Mouse (Mus musculus): ENCODE data around the gene Pitpnm2. TPM values are rescaled to one million over a fixed set of nuclear protein-coding genes. Genes with fewer than 3 reads are reported as not detected.
A peak's percentile ranks its signal among the peaks of the same experiment; 100 is the strongest.

The Pitpnm2 gene
- polyA plus RNA-seq, 1 experiment from 2014 or later: 8.9 TPM

DNA sequence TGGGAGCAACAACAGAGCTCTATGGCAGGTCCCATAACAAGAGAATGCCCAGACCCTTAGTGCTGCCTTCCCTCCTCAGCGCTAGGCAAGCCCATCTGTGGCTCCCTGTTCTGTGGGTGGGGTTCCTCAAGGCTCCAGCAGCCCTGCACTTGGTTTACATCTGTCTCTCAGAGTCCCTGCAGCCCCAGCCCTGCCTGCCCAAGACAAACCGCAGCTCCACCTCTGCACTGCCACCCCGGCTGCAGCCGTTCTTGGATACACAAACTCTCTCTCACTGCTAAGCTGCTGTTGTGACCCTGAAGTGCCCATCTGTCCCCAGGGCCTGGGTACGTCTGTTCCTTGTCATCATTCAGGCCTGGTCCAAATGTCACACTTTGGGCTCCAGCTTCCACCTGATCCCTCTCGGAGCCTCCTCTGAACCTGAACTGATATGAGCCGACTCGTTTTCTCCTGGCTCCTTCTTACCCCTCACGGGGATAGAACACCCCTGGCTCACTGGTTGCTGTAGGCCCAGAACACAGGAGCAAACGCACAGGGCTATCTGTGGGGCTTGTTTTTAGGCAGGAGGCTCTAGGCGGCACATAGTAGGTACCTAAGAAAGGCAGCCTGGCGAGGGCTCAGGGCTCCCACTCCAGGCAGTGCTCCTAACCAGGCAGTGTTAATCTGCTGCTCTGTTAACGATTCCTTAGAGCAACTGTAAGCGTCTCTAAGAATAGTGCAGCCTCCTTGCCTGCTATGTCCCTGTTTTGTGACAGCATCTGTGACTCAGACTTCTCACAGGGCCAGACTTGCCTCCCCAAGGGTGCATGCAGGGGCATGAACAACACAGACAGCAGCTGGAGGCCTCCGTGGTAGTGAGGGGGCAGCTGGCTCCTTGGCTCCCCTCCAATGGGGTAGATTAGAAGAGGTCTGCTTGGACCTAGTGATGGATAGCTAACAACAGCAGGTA lies 83.7 kb downstream of the Pitpnm2 start:
- Histone ChIP-seq H3K9me3 (no peaks in the 10 kb centered on the region), H3K36me3 (replicated peaks) (no peaks in the 10 kb centered on the region), H3K4me2 (no peak overlapping the region), H3K27me3 (0 out of 2 replicates have a peak, but pooled peaks cover 2% of the 10 kb centered on the region), H3K4me1 (peaks cover 67% of the 10 kb centered on the region), H3K27ac (peak overlapping the region; percentile 76), H3K9ac (peak overlapping the region; percentile 18; the same call in 1 of the 2 replicates), H3K4me3 (replicated peaks) (no peak overlapping the region)
- WGBS: 44% methylated on average over 15 of the region's 15 CpGs
- no peak for ATAC-seq (ENCODE audit: low FRiP score)

GRCm38 (mm10) chr5:124163445-124163844 lies 86.1 kb downstream of the Pitpnm2 start:
- 88% methylated on average over 11 of the region's 11 CpGs for WGBS
- no peaks in the 10 kb centered on the region for H3K36me3 ChIP-seq (replicated peaks)
- no peak overlapping the region for H3K9ac ChIP-seq
- H3K27ac ChIP-seq: no peak overlapping the region
- 0 out of 2 replicates have a peak, but pooled peaks cover 2% of the 10 kb centered on the region for H3K27me3 ChIP-seq
- H3K4me2 ChIP-seq: no peak overlapping the region
- H3K4me1 ChIP-seq: peaks cover 70% of the 10 kb centered on the region
- no peak for ATAC-seq (ENCODE audit: low FRiP score)
- H3K4me3 ChIP-seq (replicated peaks): no peak overlapping the region
- H3K9me3 ChIP-seq: no peaks in the 10 kb centered on the region

- no peak overlapping the region for H3K9ac ChIP-seq
- 59% methylated on average over 5 of the region's 5 CpGs for whole genome bisulfite sequencing
- no peaks in the 10 kb centered on the region for H3K36me3 ChIP-seq (replicated peaks)
- H3K4me1 ChIP-seq: peaks cover 65% of the 10 kb centered on the region
- H3K4me2 ChIP-seq: no peak overlapping the region
- H3K27ac ChIP-seq: no peak overlapping the region
- no peaks in the 10 kb centered on the region for H3K9me3 ChIP-seq
- peak; percentile 37; the same call in 1 of the 2 replicates for ATAC-seq (ENCODE audit: low FRiP score)
- H3K27me3 ChIP-seq: 0 out of 2 replicates have a peak, but pooled peaks cover 2% of the 10 kb centered on the region
- no peak overlapping the region for H3K4me3 ChIP-seq (replicated peaks)
Observed at GRCm38 (mm10) chr5:124162577-124162976, 87.0 kb downstream of the Pitpnm2 start.

- H3K36me3 ChIP-seq (replicated peaks): no peaks in the 10 kb centered on the region
- H3K27me3 ChIP-seq: 0 out of 2 replicates have a peak, but pooled peaks cover 2% of the 10 kb centered on the region
- H3K4me3 ChIP-seq (replicated peaks): no peak overlapping the region
- WGBS: 62% methylated on average over 10 of the region's 10 CpGs
- H3K27ac ChIP-seq: no peak overlapping the region
- ATAC-seq (ENCODE audit: low FRiP score): 0 out of 2 replicates have a peak, but pooled peaks have one; percentile 43
- H3K9ac ChIP-seq: no peak overlapping the region
- peaks cover 58% of the 10 kb centered on the region for H3K4me1 ChIP-seq
- no peaks in the 10 kb centered on the region for H3K9me3 ChIP-seq
- H3K4me2 ChIP-seq: no peak overlapping the region
Observed at GRCm38 (mm10) chr5:124161831-124162230, 87.7 kb downstream of the Pitpnm2 start.

- Histone ChIP-seq H3K4me3 (replicated peaks) (no peak overlapping the region), H3K4me2 (no peak overlapping the region), H3K27me3 (0 out of 2 replicates have a peak, but pooled peaks cover 2% of the 10 kb centered on the region), H3K27ac (no peak overlapping the region), H3K9ac (no peak overlapping the region), H3K9me3 (no peaks in the 10 kb centered on the region), H3K4me1 (peaks cover 34% of the 10 kb centered on the region), H3K36me3 (replicated peaks) (no peaks in the 10 kb centered on the region)
- ATAC-seq (ENCODE audit: low FRiP score): no peak
- 39% methylated on average over 7 of the region's 7 CpGs for WGBS
Observed at GRCm38 (mm10) chr5:124159453-124159852, 90.1 kb downstream of the Pitpnm2 start.

DNA sequence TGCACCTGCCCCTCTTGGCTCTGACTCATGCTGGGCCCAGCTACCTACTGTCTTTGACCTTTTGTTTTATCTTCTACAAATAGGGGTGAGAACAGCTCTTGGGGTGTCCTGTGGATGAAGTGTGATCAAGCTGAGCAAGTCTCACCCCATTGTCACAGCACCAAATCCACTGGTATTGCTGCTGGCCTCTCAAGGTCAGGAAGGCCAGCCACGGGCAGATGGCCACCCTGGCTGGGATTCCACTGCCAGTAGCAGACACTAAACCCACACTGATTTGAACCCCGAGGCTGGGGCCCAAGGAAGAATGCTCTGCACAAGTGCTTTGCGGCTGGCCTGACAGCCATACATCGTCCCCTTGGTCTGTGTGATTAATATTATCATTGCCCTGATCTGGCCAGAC lies 91.3 kb downstream of the Pitpnm2 start:
- H3K27ac ChIP-seq: no peak overlapping the region
- H3K36me3 ChIP-seq (replicated peaks): no peaks in the 10 kb centered on the region
- no peak for ATAC-seq (ENCODE audit: low FRiP score)
- 0 out of 2 replicates have a peak, but pooled peaks cover 2% of the 10 kb centered on the region for H3K27me3 ChIP-seq
- no peak overlapping the region for H3K9ac ChIP-seq
- no peak overlapping the region for H3K4me3 ChIP-seq (replicated peaks)
- peaks cover 23% of the 10 kb centered on the region for H3K4me1 ChIP-seq
- H3K4me2 ChIP-seq: no peak overlapping the region
- 73% methylated on average over 4 of the region's 4 CpGs for WGBS
- no peaks in the 10 kb centered on the region for H3K9me3 ChIP-seq

GRCm38 (mm10) chr5:124155943-124156342 lies 93.6 kb downstream of the Pitpnm2 start:
- H3K4me3 ChIP-seq (replicated peaks): no peak overlapping the region
- 85% methylated on average over 5 of the region's 5 CpGs for WGBS
- peaks cover 9% of the 10 kb centered on the region; the same call in 1 of the 2 replicates for H3K4me1 ChIP-seq
- peaks cover 7% of the 10 kb centered on the region for H3K36me3 ChIP-seq (replicated peaks)
- no peak for ATAC-seq (ENCODE audit: low FRiP score)
- no peak overlapping the region for H3K9ac ChIP-seq
- H3K9me3 ChIP-seq: no peaks in the 10 kb centered on the region
- 0 out of 2 replicates have a peak, but pooled peaks cover under 1% of the 10 kb centered on the region for H3K27me3 ChIP-seq
- no peak overlapping the region for H3K4me2 ChIP-seq
- no peak overlapping the region for H3K27ac ChIP-seq

DNA sequence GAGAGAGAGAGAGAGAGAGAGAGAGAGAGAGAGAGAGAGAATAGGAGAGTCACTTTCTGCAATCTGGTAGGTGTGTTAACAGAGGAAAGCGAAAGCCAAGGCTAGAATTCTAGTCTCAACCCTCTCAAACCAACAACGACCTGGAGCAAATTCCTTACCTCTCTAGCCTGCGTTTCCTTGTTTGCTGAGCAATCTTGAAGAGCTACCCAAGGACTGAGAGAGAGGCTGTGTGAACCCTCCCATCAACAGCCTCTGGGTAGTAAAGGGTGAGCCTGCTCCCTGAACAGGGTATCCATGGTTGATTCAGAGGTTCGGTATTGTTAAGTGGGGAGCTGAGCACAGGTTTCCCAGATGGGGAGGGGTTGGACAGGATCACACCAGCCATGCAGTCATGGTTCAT lies 96.8 kb downstream of the Pitpnm2 start:
- ATAC-seq (ENCODE audit: low FRiP score): no peak
- no peak overlapping the region for H3K4me3 ChIP-seq (replicated peaks)
- no peaks in the 10 kb centered on the region for H3K27me3 ChIP-seq
- no peak overlapping the region for H3K27ac ChIP-seq
- H3K4me1 ChIP-seq: no peaks in the 10 kb centered on the region
- WGBS: 94% methylated on average over 4 of the region's 4 CpGs
- H3K9me3 ChIP-seq: no peaks in the 10 kb centered on the region
- H3K4me2 ChIP-seq: no peak overlapping the region
- H3K9ac ChIP-seq: no peak overlapping the region
- H3K36me3 ChIP-seq (replicated peaks): peaks cover 7% of the 10 kb centered on the region

DNA sequence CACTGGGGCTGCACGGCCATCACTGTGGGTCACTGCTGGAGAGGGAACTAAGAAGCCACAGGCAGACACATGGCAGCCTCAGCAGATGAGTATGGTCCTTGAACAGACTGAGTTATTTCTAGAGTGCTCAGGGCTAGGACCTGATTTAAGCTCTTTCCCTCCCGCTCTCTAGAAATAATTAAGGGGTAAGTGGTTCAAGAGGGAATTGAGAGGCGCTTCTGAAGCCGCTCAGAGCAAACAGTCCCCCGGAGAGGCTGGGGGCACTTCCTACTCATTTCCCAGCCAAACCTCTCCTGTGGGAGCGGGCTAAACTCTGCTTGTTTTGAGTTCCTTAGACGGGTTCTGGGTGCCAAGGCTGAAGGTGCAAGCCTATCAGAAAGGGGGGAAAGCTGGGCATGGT lies 98.7 kb downstream of the Pitpnm2 start:
- no peak for ATAC-seq (ENCODE audit: low FRiP score)
- no peak overlapping the region for H3K9ac ChIP-seq
- no peak overlapping the region for H3K4me2 ChIP-seq
- peaks cover 7% of the 10 kb centered on the region for H3K36me3 ChIP-seq (replicated peaks)
- H3K4me1 ChIP-seq: no peaks in the 10 kb centered on the region
- no peaks in the 10 kb centered on the region for H3K9me3 ChIP-seq
- no peak overlapping the region for H3K27ac ChIP-seq
- no peak overlapping the region for H3K4me3 ChIP-seq (replicated peaks)
- no peaks in the 10 kb centered on the region for H3K27me3 ChIP-seq
- 77% methylated on average over 7 of the region's 7 CpGs for WGBS

DNA sequence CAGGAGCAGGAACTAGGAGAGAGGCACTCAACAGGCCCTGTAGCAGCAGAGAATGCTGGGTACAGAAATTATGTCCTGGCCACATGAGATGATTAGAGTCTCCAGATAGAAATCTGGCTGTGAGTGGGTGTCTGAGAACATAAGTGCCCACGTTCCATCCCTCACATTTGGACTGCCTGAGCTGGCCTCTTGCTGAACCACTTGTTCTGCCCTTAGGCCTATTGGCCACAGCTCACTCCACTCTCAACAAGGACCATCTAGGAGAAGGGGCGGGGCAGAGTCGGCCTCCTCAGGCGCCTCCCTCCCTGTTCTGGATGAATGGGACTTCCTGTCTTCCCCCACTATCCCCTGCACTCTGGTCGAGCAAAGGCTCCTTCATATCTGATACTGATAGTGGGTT lies 100.5 kb downstream of the Pitpnm2 start:
- no peaks in the 10 kb centered on the region for H3K9me3 ChIP-seq
- no peaks in the 10 kb centered on the region for H3K4me1 ChIP-seq
- no peaks in the 10 kb centered on the region for H3K27me3 ChIP-seq
- peaks cover 11% of the 10 kb centered on the region for H3K36me3 ChIP-seq (replicated peaks)
- H3K4me3 ChIP-seq (replicated peaks): no peak overlapping the region
- no peak overlapping the region for H3K4me2 ChIP-seq
- ATAC-seq (ENCODE audit: low FRiP score): no peak
- no peak overlapping the region for H3K27ac ChIP-seq
- WGBS: 70% methylated on average over 5 of the region's 5 CpGs
- no peak overlapping the region for H3K9ac ChIP-seq

DNA sequence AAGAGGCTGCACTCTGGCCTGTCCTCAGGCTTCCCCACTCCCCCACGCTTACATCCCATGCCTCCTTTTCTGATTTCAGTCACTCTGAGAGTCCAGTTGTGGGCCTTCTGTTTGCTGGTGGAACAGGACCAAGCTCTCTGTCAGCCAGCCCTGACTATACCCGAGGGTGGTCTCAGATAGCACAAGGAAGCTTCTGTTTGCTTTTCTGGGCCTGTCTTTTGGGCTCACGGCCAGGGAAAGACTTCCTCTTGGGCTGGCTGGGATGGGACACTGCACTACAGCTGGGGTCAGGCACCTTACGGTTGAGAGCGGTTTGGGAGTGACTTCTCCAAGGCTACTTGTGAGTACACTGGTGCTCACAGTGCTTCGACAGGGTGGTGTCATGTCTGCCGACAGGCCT lies 111.5 kb downstream of the Pitpnm2 start:
- H3K36me3 ChIP-seq (replicated peaks): peaks cover 43% of the 10 kb centered on the region
- H3K9me3 ChIP-seq: no peaks in the 10 kb centered on the region
- no peak overlapping the region for H3K27ac ChIP-seq
- ATAC-seq (ENCODE audit: low FRiP score): no peak
- H3K4me2 ChIP-seq: no peak overlapping the region
- WGBS: 85% methylated on average over 7 of the region's 7 CpGs
- no peak overlapping the region for H3K4me3 ChIP-seq (replicated peaks)
- no peaks in the 10 kb centered on the region for H3K27me3 ChIP-seq
- H3K9ac ChIP-seq: no peak overlapping the region
- no peaks in the 10 kb centered on the region for H3K4me1 ChIP-seq

- no peak for ATAC-seq (ENCODE audit: low FRiP score)
- H3K4me1 ChIP-seq: no peaks in the 10 kb centered on the region
- H3K27ac ChIP-seq: no peak overlapping the region
- H3K9ac ChIP-seq: no peak overlapping the region
- 92% methylated on average over 5 of the region's 5 CpGs for WGBS
- no peak overlapping the region for H3K4me2 ChIP-seq
- H3K9me3 ChIP-seq: no peaks in the 10 kb centered on the region
- peaks cover 45% of the 10 kb centered on the region for H3K36me3 ChIP-seq (replicated peaks)
- no peaks in the 10 kb centered on the region for H3K27me3 ChIP-seq
- H3K4me3 ChIP-seq (replicated peaks): no peak overlapping the region
Observed at GRCm38 (mm10) chr5:124134261-124134660, 115.3 kb downstream of the Pitpnm2 start.

All from forebrain, embryonic 12.5 days (tissue).